Mouse (Mus musculus) megakaryocyte, adult 5-6 weeks (primary cell): ENCODE results near the gene Cbs. TPM values are rescaled to one million over a fixed set of nuclear protein-coding genes. Genes with fewer than 3 reads are reported as not detected.
A peak's percentile ranks its signal among the peaks of the same experiment; 100 is the strongest.
"Not testable (repeated sequence)": the region's sequence is repeated elsewhere in the genome, so short reads cannot be mapped to it uniquely, and the experiment has no call there.

Experiments used
- ATAC-seq: 2 replicates; pipeline ENCODE4 v1.8.0; 2016; ENCODE audit warnings: mild to moderate bottlenecking, inconsistent platforms; ENCODE audit not compliant: poor library complexity, severe bottlenecking
- total RNA-seq, 2 experiments: library from RNA; stranded (forward) in 1 of 2; stranded (reverse) in 1 of 2; fragments of 153-499, 151-499 nt in 1 of 2; fragments of 221-1000, 200-1000 nt in 1 of 2; gene quantifications; 2 replicates each; pipeline versions ENCODE4 v1.2.3 to v1.2.4; 2015 to 2017

Cbs gene
- total RNA-seq, 2 experiments from 2014 or later: not detected

- no peak for ATAC-seq
Observed at GRCm38 (mm10) chr17:31646199-31647002, 9.4 kb upstream of the Cbs start.

GRCm38 (mm10) chr17:31642913-31643312 lies 5.9 kb upstream of the Cbs start:
- ATAC-seq: no peak

GRCm38 (mm10) chr17:31642331-31642730 lies 5.3 kb upstream of the Cbs start:
- no peak for ATAC-seq

GRCm38 (mm10) chr17:31639651-31640050 lies 2.6 kb upstream of the Cbs start:
- ATAC-seq: no peak

- ATAC-seq: no peak
Observed at GRCm38 (mm10) chr17:31637866-31638570, 980 bp upstream of the Cbs start.

GRCm38 (mm10) chr17:31636277-31636941 lies 629 bp downstream of the Cbs start:
- ATAC-seq: peak; percentile 36

- ATAC-seq: no peak
Observed at GRCm38 (mm10) chr17:31635781-31636180, 1.3 kb downstream of the Cbs start.

GRCm38 (mm10) chr17:31634896-31635295 lies 2.1 kb downstream of the Cbs start:
- ATAC-seq: no peak

- no peak for ATAC-seq
Observed at GRCm38 (mm10) chr17:31633007-31633406, 4.0 kb downstream of the Cbs start.

- ATAC-seq: no peak
Observed at GRCm38 (mm10) chr17:31631081-31631800, 5.8 kb downstream of the Cbs start.

GRCm38 (mm10) chr17:31627961-31628360 lies 9.1 kb downstream of the Cbs start:
- ATAC-seq: no peak

GRCm38 (mm10) chr17:31623101-31623500 lies 13.9 kb downstream of the Cbs start:
- ATAC-seq: no peak

GRCm38 (mm10) chr17:31613086-31613755 lies 23.8 kb downstream of the Cbs start:
- ATAC-seq: no peak

GRCm38 (mm10) chr17:31609895-31610294 lies 27.1 kb downstream of the Cbs start:
- ATAC-seq: no peak

GRCm38 (mm10) chr17:31609173-31609572 lies 27.9 kb downstream of the Cbs start:
- not testable (repeated sequence) for ATAC-seq

GRCm38 (mm10) chr17:31607256-31607951 lies 29.6 kb downstream of the Cbs start:
- ATAC-seq: no peak

- no peak for ATAC-seq
Observed at GRCm38 (mm10) chr17:31606424-31606823, 30.6 kb downstream of the Cbs start.

GRCm38 (mm10) chr17:31598593-31598992 lies 38.4 kb downstream of the Cbs start:
- no peak for ATAC-seq

- no peak for ATAC-seq
Observed at GRCm38 (mm10) chr17:31597957-31598356, 39.1 kb downstream of the Cbs start.

GRCm38 (mm10) chr17:31595077-31595476 lies 42.0 kb downstream of the Cbs start:
- ATAC-seq: no peak
